Mouse (Mus musculus): ENCODE measurements around the gene Ckb. TPM values are rescaled to one million over a fixed set of nuclear protein-coding genes. Genes with fewer than 3 reads are reported as not detected.
A peak's percentile ranks its signal among the peaks of the same experiment; 100 is the strongest.

Gene Ckb
- polyA plus RNA-seq, 1 experiment from 2014 or later = 41.9 TPM

DNA sequence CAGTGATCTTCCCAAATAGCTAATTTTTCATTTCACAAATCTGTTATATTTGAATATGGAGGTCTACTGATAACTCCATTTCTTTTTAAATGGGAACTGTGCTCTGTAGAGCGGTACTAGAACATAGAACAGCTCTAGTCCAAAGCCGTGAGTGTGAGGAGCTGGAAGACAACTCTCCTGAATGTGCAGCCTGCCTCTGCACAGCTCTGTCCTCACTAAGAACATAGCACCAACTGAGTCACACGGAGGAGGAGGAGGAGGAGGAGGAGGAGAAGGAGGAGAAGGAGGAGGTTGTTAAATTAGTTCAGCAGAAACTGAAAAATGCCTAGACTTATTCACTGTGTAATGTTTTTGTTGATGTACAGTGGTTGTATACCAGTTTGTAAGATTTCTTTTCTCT lies 19.2 kb downstream of the Ckb start:
- Histone ChIP-seq H3K27ac (replicated peaks) (no peak overlapping the region), H3K27me3 (no peaks in the 10 kb centered on the region), H3K9ac (no peak overlapping the region), H3K9me3 (replicated peaks) (no peaks in the 10 kb centered on the region), H3K4me1 (replicated peaks) (no peaks in the 10 kb centered on the region), H3K36me3 (replicated peaks) (peaks cover 88% of the 10 kb centered on the region), H3K4me2 (no peak overlapping the region), H3K4me3 (replicated peaks) (no peak overlapping the region)
- WGBS (ENCODE audit: insufficient replicate concordance) = 82% methylated on average over 3 of the region's 3 CpGs
- no peak for ATAC-seq (ENCODE audit: insufficient read depth)

GRCm38 (mm10) chr12:111648061-111648645 lies 24.0 kb downstream of the Ckb start:
- Histone ChIP-seq H3K4me2 (no peak overlapping the region), H3K4me1 (replicated peaks) (no peaks in the 10 kb centered on the region), H3K4me3 (replicated peaks) (no peak overlapping the region), H3K36me3 (replicated peaks) (peaks cover 90% of the 10 kb centered on the region), H3K27ac (replicated peaks) (no peak overlapping the region), H3K9ac (no peak overlapping the region), H3K27me3 (no peaks in the 10 kb centered on the region), H3K9me3 (replicated peaks) (no peaks in the 10 kb centered on the region)
- WGBS (ENCODE audit: insufficient replicate concordance) = 45% methylated on average over 6 of the region's 6 CpGs
- peak; percentile 38 for ATAC-seq (ENCODE audit: insufficient read depth)

Other genes with a start within 250 kb of the Ckb start
- 70.3 and 79.5 TPM in 2 replicates for gene Tnfaip2, start 229.9 kb downstream of the Ckb start, polyA plus RNA-seq (2015; fragmentation: Nextera tagmentation; extraction: Ambion mirVana)
- gene Gm266, start 186.5 kb downstream of the Ckb start, polyA plus RNA-seq (2015; fragmentation: Nextera tagmentation; extraction: Ambion mirVana) = 0.56 and 0.62 TPM in 2 replicates
- 499 and 578 TPM in 2 replicates for gene Eif5, start 134.3 kb downstream of the Ckb start, polyA plus RNA-seq (2015; fragmentation: Nextera tagmentation; extraction: Ambion mirVana)
- 13.3 and 17.4 TPM in 2 replicates for gene Mark3, start 97.8 kb downstream of the Ckb start, polyA plus RNA-seq (2015; fragmentation: Nextera tagmentation; extraction: Ambion mirVana)
- 5.9 and 7.3 TPM in 2 replicates for gene Trmt61a, start 5.8 kb upstream of the Ckb start, polyA plus RNA-seq (2015; fragmentation: Nextera tagmentation; extraction: Ambion mirVana)
- gene Bag5, start 40.9 kb upstream of the Ckb start, polyA plus RNA-seq (2015; fragmentation: Nextera tagmentation; extraction: Ambion mirVana) = 15.8 and 15.9 TPM in 2 replicates
- 18.1 and 18.2 TPM in 2 replicates for gene Apopt1, start 40.9 kb upstream of the Ckb start, polyA plus RNA-seq (2015; fragmentation: Nextera tagmentation; extraction: Ambion mirVana)
- gene Klc1, start 86.5 kb upstream of the Ckb start, polyA plus RNA-seq (2015; fragmentation: Nextera tagmentation; extraction: Ambion mirVana) = 18.1 and 18.3 TPM in 2 replicates
- 5.1 and 5.7 TPM in 2 replicates for gene Xrcc3, start 141.5 kb upstream of the Ckb start, polyA plus RNA-seq (2015; fragmentation: Nextera tagmentation; extraction: Ambion mirVana)
- 64.4 and 78.6 TPM in 2 replicates for gene Zfyve21, start 141.8 kb upstream of the Ckb start, polyA plus RNA-seq (2015; fragmentation: Nextera tagmentation; extraction: Ambion mirVana)
- 3.6 and 3.7 TPM in 2 replicates for gene Ppp1r13b, start 235.8 kb upstream of the Ckb start, polyA plus RNA-seq (2015; fragmentation: Nextera tagmentation; extraction: Ambion mirVana)